Mouse (Mus musculus): Measurements from ENCODE around the gene Atp2b2.

DNA sequence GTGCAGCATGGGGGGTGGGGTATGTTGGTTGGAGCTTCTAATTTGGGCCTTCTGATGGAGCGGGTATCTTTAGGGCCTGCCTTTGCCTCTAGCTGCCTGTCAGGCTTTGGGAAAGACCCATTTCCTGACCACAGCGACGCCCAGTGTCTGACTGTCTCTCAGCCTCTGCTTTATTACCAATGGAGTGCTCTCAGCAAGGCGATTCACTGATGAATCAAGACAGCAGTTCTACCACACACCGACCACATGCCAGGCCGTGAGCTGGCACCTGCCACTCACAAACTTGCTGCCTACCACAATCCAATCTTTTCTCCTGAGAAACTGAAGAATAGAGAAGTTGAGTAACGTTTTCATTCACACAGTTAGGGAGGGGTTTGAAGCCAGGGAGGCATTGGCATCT, 256.8 kb downstream of the Atp2b2 start:
- TF ChIP-seq CTCF (IDR thresholded peaks at IDR 0.05; ENCODE audit: borderline replicate concordance, insufficient read depth, low read length): no peak
- no peak for TF ChIP-seq POLR2A (IDR thresholded peaks at IDR 0.05; ENCODE audit: low read depth, low read length)

Data from embryonic fibroblast, embryonic 13.5 days (primary cell).